Mouse (Mus musculus): ENCODE measurements around the gene Gin1. TPM values are rescaled to one million over a fixed set of nuclear protein-coding genes. Genes with fewer than 3 reads are reported as not detected.

The Gin1 gene
- polyA plus RNA-seq (2015; fragmentation: Nextera tagmentation; extraction: Ambion mirVana) = 9.7 and 10.9 TPM in 2 replicates

- Histone ChIP-seq H3K27me3 (ENCODE audit: insufficient read depth, low read length) (no peaks in the 10 kb centered on the region), H3K27ac (ENCODE audit: low read depth) (peak within 1 kb of the TSS; percentile 99), H3K36me3 (replicated peaks; ENCODE audit: insufficient read depth, low read length) (no peaks in the 10 kb centered on the region), H3K9me3 (ENCODE audit: low read length) (no peaks in the 10 kb centered on the region), H3K4me1 (ENCODE audit: insufficient read depth) (peaks cover 13% of the 10 kb centered on the region), H3K4me2 (ENCODE audit: low read depth, low read length) (peak within 1 kb of the TSS; percentile 83), H3K4me3 (ENCODE audit: low read depth, low read length) (peak within 1 kb of the TSS; percentile 83), H3K9ac (replicated peaks) (peak within 1 kb of the TSS; percentile 93)
- ATAC-seq (peak; percentile 94), DNase-seq (peak; percentile 97)
- peak; percentile 56 for TF ChIP-seq CTCF (IDR thresholded peaks at IDR 0.05; ENCODE audit: low read depth)
- TF ChIP-seq EP300 (IDR thresholded peaks at IDR 0.05; ENCODE audit: low read depth) = peak; percentile 65
- WGBS (ENCODE audit: insufficient replicate concordance) = 2% methylated on average over 66 of the region's 66 CpGs
Measured at GRCm38 (mm10) chr1:97769904-97770753, at the start of gene Gin1, which contains the start of gene Ppip5k2. Gene Gin1 (plus strand): TSS chr1:97770172. Gene Ppip5k2 (minus strand): TSS chr1:97770411.

- H3K4me3 ChIP-seq (ENCODE audit: low read depth, low read length) = no peak overlapping the region
- H3K27me3 ChIP-seq (ENCODE audit: insufficient read depth, low read length) = no peaks in the 10 kb centered on the region
- no peaks in the 10 kb centered on the region for H3K4me1 ChIP-seq (ENCODE audit: insufficient read depth)
- TF ChIP-seq CTCF (IDR thresholded peaks at IDR 0.05; ENCODE audit: low read depth) (peak; percentile 50), EP300 (IDR thresholded peaks at IDR 0.05; ENCODE audit: low read depth) (no peak)
- 75% methylated on average over 2 of the region's 2 CpGs for WGBS (ENCODE audit: insufficient replicate concordance)
- H3K27ac ChIP-seq (ENCODE audit: low read depth) = no peak overlapping the region
- peaks cover 38% of the 10 kb centered on the region for H3K36me3 ChIP-seq (replicated peaks; ENCODE audit: insufficient read depth, low read length)
- ATAC-seq = no peak
- peak; percentile 21 for DNase-seq
- H3K4me2 ChIP-seq (ENCODE audit: low read depth, low read length) = no peak overlapping the region
- no peak overlapping the region for H3K9ac ChIP-seq (replicated peaks)
- no peaks in the 10 kb centered on the region for H3K9me3 ChIP-seq (ENCODE audit: low read length)
Measured at GRCm38 (mm10) chr1:97726730-97727129, 43.2 kb upstream of the Gin1 start.

- no peak for ATAC-seq
- TF ChIP-seq CTCF (IDR thresholded peaks at IDR 0.05; ENCODE audit: low read depth) (no peak), EP300 (IDR thresholded peaks at IDR 0.05; ENCODE audit: low read depth) (no peak)
- no peak overlapping the region for H3K9ac ChIP-seq (replicated peaks)
- no peak overlapping the region for H3K4me3 ChIP-seq (ENCODE audit: low read depth, low read length)
- no peak overlapping the region for H3K27ac ChIP-seq (ENCODE audit: low read depth)
- no peak overlapping the region for H3K4me2 ChIP-seq (ENCODE audit: low read depth, low read length)
- no peak for DNase-seq
- H3K36me3 ChIP-seq (replicated peaks; ENCODE audit: insufficient read depth, low read length) = peaks cover 45% of the 10 kb centered on the region
- no peaks in the 10 kb centered on the region for H3K9me3 ChIP-seq (ENCODE audit: low read length)
- H3K27me3 ChIP-seq (ENCODE audit: insufficient read depth, low read length) = no peaks in the 10 kb centered on the region
- no peaks in the 10 kb centered on the region for H3K4me1 ChIP-seq (ENCODE audit: insufficient read depth)
- 50% methylated on average over 1 of the region's 1 CpGs for WGBS (ENCODE audit: insufficient replicate concordance)
Measured at GRCm38 (mm10) chr1:97729339-97729738, 40.6 kb upstream of the Gin1 start.

- DNase-seq = no peak
- Histone ChIP-seq H3K27ac (ENCODE audit: low read depth) (no peak overlapping the region), H3K27me3 (ENCODE audit: insufficient read depth, low read length) (no peaks in the 10 kb centered on the region), H3K4me1 (ENCODE audit: insufficient read depth) (no peaks in the 10 kb centered on the region; the same call in 1 of the 2 replicates), H3K4me2 (ENCODE audit: low read depth, low read length) (no peak overlapping the region), H3K36me3 (replicated peaks; ENCODE audit: insufficient read depth, low read length) (peaks cover 57% of the 10 kb centered on the region), H3K9me3 (ENCODE audit: low read length) (no peaks in the 10 kb centered on the region), H3K9ac (replicated peaks) (no peak overlapping the region), H3K4me3 (ENCODE audit: low read depth, low read length) (no peak overlapping the region)
- TF ChIP-seq CTCF (IDR thresholded peaks at IDR 0.05; ENCODE audit: low read depth) = no peak
- TF ChIP-seq EP300 (IDR thresholded peaks at IDR 0.05; ENCODE audit: low read depth) = peak; percentile 80
- 48% methylated on average over 1 of the region's 1 CpGs for WGBS (ENCODE audit: insufficient replicate concordance)
- ATAC-seq = peak; percentile 72
Measured at GRCm38 (mm10) chr1:97743063-97743462, 26.9 kb upstream of the Gin1 start.

- Histone ChIP-seq H3K9ac (replicated peaks) (no peak overlapping the region), H3K36me3 (replicated peaks; ENCODE audit: insufficient read depth, low read length) (peaks cover 52% of the 10 kb centered on the region), H3K4me3 (ENCODE audit: low read depth, low read length) (no peak overlapping the region), H3K4me2 (ENCODE audit: low read depth, low read length) (no peak overlapping the region), H3K27ac (ENCODE audit: low read depth) (no peak overlapping the region), H3K27me3 (ENCODE audit: insufficient read depth, low read length) (no peaks in the 10 kb centered on the region), H3K4me1 (ENCODE audit: insufficient read depth) (no peaks in the 10 kb centered on the region; the same call in 1 of the 2 replicates), H3K9me3 (ENCODE audit: low read length) (no peaks in the 10 kb centered on the region)
- 70% methylated on average over 4 of the region's 4 CpGs for WGBS (ENCODE audit: insufficient replicate concordance)
- no peak for TF ChIP-seq CTCF (IDR thresholded peaks at IDR 0.05; ENCODE audit: low read depth)
- no peak for TF ChIP-seq EP300 (IDR thresholded peaks at IDR 0.05; ENCODE audit: low read depth)
- DNase-seq (no peak), ATAC-seq (no peak)
Measured at GRCm38 (mm10) chr1:97745712-97746111, 24.3 kb upstream of the Gin1 start.

GRCm38 (mm10) chr1:97746261-97746660 lies 23.7 kb upstream of the Gin1 start:
- peaks cover 52% of the 10 kb centered on the region for H3K36me3 ChIP-seq (replicated peaks; ENCODE audit: insufficient read depth, low read length)
- H3K27me3 ChIP-seq (ENCODE audit: insufficient read depth, low read length) = no peaks in the 10 kb centered on the region
- DNase-seq (no peak), ATAC-seq (no peak)
- H3K4me2 ChIP-seq (ENCODE audit: low read depth, low read length) = no peak overlapping the region
- WGBS (ENCODE audit: insufficient replicate concordance) = 89% methylated on average over 7 of the region's 7 CpGs
- TF ChIP-seq CTCF (IDR thresholded peaks at IDR 0.05; ENCODE audit: low read depth) (no peak), EP300 (IDR thresholded peaks at IDR 0.05; ENCODE audit: low read depth) (no peak)
- no peak overlapping the region for H3K27ac ChIP-seq (ENCODE audit: low read depth)
- no peak overlapping the region for H3K4me3 ChIP-seq (ENCODE audit: low read depth, low read length)
- H3K9ac ChIP-seq (replicated peaks) = no peak overlapping the region
- no peaks in the 10 kb centered on the region; the same call in 1 of the 2 replicates for H3K4me1 ChIP-seq (ENCODE audit: insufficient read depth)
- H3K9me3 ChIP-seq (ENCODE audit: low read length) = no peaks in the 10 kb centered on the region

All from liver, postnatal 0 days (tissue).